Mouse (Mus musculus): ENCODE results near the gene Runx1. TPM values are rescaled to one million over a fixed set of nuclear protein-coding genes. Genes with fewer than 3 reads are reported as not detected.

Gene Runx1
- polyA plus RNA-seq, 1 experiment from 2014 or later: 0.30 TPM

DNA sequence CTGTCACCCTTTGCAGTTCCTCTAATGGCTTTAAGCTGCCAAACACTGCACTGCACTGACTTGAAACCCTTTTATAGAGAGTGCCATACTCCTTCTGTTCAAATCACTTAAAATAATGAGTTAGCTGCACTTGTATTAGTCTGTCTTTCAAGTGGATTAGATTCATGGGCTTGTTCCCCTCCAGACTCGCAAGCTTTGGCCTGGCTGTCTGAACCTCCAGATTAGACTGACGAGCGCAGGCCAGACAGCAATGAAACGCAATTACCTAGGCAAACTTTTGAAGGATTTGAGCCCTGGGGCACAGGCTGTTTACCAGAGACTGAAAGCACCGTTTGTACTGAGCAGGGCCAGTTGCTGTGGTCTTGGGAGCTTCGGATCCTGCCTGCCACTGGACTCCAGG is 198.7 kb downstream of the Runx1 start:
- H3K36me3 ChIP-seq (ENCODE audit: poor library complexity, severe bottlenecking): no peaks in the 10 kb centered on the region
- peaks cover 19% of the 10 kb centered on the region for H3K4me1 ChIP-seq
- no peak overlapping the region for H3K4me3 ChIP-seq
- peak; percentile 53; the same call in 1 of the 2 replicates for ATAC-seq
- no peaks in the 10 kb centered on the region for H3K9me3 ChIP-seq (replicated peaks)
- no peak overlapping the region for H3K27ac ChIP-seq
- H3K4me2 ChIP-seq: peak overlapping the region; percentile 11; the same call in 1 of the 2 replicates
- H3K9ac ChIP-seq: no peak overlapping the region
- WGBS: 8% methylated on average over 6 of the region's 6 CpGs
- H3K27me3 ChIP-seq: peaks cover 34% of the 10 kb centered on the region

DNA sequence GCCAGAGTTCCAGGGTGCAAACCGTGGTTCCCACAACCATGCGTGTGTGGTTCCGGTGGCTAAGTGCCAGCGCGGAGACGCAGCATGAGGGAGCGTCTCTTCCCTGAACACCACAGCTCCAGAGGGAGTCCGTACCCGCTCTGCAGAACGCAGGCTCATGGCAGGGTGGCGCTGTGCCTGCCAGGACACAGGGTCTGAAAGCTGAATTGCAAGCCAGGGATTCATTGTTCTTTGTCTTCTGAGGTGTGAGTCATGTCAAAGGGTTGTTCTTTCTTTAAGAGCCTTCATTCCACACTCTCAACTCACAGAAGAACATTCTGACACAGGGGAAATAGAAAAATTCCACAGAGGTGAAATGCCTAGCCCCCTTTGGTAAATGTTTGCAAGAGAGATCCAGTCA is 202.0 kb downstream of the Runx1 start:
- Histone ChIP-seq H3K9ac (no peak overlapping the region), H3K9me3 (replicated peaks) (no peaks in the 10 kb centered on the region), H3K27me3 (peaks cover 34% of the 10 kb centered on the region), H3K4me1 (peaks cover 17% of the 10 kb centered on the region), H3K27ac (no peak overlapping the region), H3K36me3 (ENCODE audit: poor library complexity, severe bottlenecking) (no peaks in the 10 kb centered on the region), H3K4me2 (no peak overlapping the region), H3K4me3 (no peak overlapping the region)
- ATAC-seq: no peak
- WGBS: 84% methylated on average over 11 of the region's 11 CpGs

DNA sequence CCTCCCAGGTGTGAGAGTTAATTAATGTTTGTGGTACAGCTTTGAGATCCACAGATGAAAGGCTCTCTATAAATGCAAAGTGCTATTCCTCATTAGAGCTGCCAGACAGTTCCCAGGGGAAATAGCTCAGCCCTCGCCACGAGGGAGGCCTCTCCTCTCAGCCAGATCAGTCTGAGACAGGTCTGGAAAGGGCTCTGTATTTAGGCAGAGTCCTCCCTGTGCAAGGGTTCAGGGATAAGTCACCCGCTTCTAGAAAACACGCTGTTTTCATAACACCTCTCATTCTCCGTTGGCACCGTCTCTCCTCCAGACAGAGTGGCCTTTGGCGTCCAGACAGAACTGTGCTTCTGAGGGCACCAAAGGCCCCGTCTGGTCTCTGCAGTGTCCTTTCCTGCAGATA is 204.1 kb downstream of the Runx1 start:
- H3K4me2 ChIP-seq: no peak overlapping the region
- H3K27ac ChIP-seq: no peak overlapping the region
- 59% methylated on average over 8 of the region's 8 CpGs for WGBS
- peaks cover 7% of the 10 kb centered on the region; the same call in 1 of the 2 replicates for H3K9me3 ChIP-seq (replicated peaks)
- no peak overlapping the region for H3K9ac ChIP-seq
- peaks cover 4% of the 10 kb centered on the region; the same call in 1 of the 2 replicates for H3K4me1 ChIP-seq
- no peaks in the 10 kb centered on the region for H3K36me3 ChIP-seq (ENCODE audit: poor library complexity, severe bottlenecking)
- H3K27me3 ChIP-seq: peaks cover 32% of the 10 kb centered on the region
- H3K4me3 ChIP-seq: no peak overlapping the region
- ATAC-seq: no peak

DNA sequence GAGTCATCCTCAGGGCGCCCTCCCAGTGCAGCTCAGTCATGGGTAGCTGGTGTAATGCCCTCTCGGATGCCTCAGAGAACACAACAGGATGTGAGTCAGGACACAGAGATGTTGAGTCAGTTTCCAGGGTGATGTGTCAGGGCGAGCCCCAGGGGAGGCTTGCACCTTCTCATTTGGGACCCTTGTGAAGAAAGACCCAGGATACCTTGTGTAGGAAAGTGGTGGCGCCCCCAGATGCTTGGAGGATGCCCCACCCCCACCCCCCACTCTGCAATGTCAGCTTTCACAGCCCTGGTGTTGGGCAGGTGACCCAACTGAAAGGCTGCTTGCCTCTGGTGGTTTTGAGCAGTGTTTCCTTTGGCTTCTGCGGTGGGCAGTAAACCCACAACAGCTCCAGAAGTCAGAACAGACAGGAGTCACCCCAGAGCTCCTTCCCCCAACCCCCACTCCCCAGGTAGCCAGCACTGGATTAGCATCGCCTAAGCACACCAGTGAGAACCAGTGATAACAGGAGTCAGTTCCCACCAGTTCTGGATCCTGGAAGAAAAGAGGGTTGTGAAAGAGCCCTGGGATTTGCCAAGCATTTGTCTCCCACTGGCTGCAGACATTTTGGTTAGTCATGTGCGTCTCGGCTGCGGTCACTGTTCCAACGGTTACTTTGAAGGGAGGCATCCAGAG is 205.0 kb downstream of the Runx1 start:
- no peaks in the 10 kb centered on the region for H3K4me1 ChIP-seq
- no peak for ATAC-seq
- peaks cover 7% of the 10 kb centered on the region; the same call in 1 of the 2 replicates for H3K9me3 ChIP-seq (replicated peaks)
- 64% methylated on average over 10 of the region's 10 CpGs for WGBS
- no peak overlapping the region for H3K4me3 ChIP-seq
- H3K9ac ChIP-seq: no peak overlapping the region
- no peak overlapping the region for H3K4me2 ChIP-seq
- H3K27ac ChIP-seq: no peak overlapping the region
- H3K27me3 ChIP-seq: peaks cover 26% of the 10 kb centered on the region
- H3K36me3 ChIP-seq (ENCODE audit: poor library complexity, severe bottlenecking): no peaks in the 10 kb centered on the region

DNA sequence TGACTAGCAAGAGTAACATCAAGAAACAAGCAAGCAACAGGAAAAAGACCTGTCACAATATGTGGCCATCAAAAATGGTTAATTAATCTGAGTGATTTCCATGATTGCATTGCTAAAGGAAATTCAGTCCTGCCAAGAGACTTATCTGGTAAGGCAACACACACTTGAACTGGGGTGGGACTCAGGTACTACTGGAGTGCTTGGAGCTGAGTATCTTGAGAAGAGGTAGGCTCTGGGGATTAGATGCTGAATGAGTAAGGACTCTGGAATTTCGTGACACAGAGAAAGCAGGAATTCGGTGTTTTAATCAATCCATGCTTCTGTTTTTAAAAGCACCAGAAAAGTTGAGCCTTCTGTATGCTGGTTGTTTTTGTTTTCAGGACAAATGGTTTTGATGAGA is 209.1 kb downstream of the Runx1 start:
- no peak overlapping the region for H3K9ac ChIP-seq
- H3K4me1 ChIP-seq: no peaks in the 10 kb centered on the region
- peaks cover 51% of the 10 kb centered on the region for H3K27me3 ChIP-seq
- ATAC-seq: no peak
- H3K27ac ChIP-seq: no peak overlapping the region
- no peaks in the 10 kb centered on the region for H3K36me3 ChIP-seq (ENCODE audit: poor library complexity, severe bottlenecking)
- peaks cover 7% of the 10 kb centered on the region; the same call in 1 of the 2 replicates for H3K9me3 ChIP-seq (replicated peaks)
- WGBS: 89% methylated on average over 2 of the region's 2 CpGs
- no peak overlapping the region for H3K4me2 ChIP-seq
- H3K4me3 ChIP-seq: no peak overlapping the region

DNA sequence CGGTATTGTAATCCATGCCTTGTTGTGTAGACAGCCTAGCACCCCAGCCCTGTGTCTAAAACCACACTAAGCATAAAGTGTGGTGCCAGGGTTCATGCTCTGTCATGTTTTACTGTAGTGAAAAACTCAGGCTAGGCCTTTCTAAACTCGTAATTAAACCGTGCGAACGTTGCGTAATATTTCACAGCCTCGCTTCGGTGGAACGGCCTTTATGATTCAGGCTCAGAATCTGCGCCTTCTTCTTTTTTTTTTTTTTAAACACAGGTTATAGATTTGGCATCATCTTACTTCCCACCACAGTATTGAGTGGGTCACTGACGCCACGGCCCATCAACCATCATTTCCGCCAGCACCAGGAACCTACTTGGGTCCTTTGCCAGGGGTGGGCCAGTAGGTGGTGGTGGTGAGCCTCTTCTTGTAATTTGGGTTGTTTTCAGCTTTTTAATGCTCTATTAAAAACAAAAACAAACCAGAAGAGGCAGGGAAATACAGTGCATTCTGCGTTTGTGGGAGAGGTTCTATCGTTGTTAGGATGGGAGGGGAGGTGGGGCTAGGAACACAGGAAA is 210.6 kb downstream of the Runx1 start:
- Histone ChIP-seq H3K27ac (no peak overlapping the region), H3K9me3 (replicated peaks) (peaks cover 7% of the 10 kb centered on the region; the same call in 1 of the 2 replicates), H3K4me2 (no peak overlapping the region), H3K4me3 (no peak overlapping the region), H3K4me1 (peaks cover 8% of the 10 kb centered on the region), H3K27me3 (peaks cover 54% of the 10 kb centered on the region), H3K9ac (no peak overlapping the region), H3K36me3 (ENCODE audit: poor library complexity, severe bottlenecking) (no peaks in the 10 kb centered on the region)
- no peak for ATAC-seq
- WGBS: 95% methylated on average over 15 of the region's 15 CpGs

DNA sequence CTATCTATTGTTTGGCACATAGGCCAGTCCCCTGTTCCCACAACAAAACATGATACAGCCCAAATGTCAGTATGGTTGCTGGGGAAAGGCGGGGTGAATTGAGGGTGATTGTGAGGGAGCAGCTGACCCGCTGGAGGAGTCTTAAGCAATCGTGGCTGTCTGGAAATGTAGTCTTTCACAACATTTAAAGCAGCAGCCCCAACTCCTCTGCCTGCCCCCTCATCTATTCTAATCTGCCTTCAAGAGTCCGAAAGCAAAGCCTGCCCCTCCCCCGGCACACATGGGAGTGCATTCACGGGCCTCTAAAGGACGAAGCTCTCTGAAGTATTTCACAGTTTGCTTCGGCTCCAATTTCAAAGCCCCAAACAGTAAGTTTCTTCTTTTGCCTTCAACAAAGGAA is 213.4 kb downstream of the Runx1 start:
- ATAC-seq: no peak
- H3K36me3 ChIP-seq (ENCODE audit: poor library complexity, severe bottlenecking): no peaks in the 10 kb centered on the region
- 28% methylated on average over 8 of the region's 8 CpGs for WGBS
- H3K4me3 ChIP-seq: no peak overlapping the region
- H3K4me1 ChIP-seq: peaks cover 33% of the 10 kb centered on the region
- no peak overlapping the region for H3K9ac ChIP-seq
- no peak overlapping the region for H3K27ac ChIP-seq
- no peak overlapping the region for H3K4me2 ChIP-seq
- peaks cover 74% of the 10 kb centered on the region for H3K27me3 ChIP-seq
- 0 out of 2 replicates have a peak, but pooled peaks cover 2% of the 10 kb centered on the region for H3K9me3 ChIP-seq (replicated peaks)

DNA sequence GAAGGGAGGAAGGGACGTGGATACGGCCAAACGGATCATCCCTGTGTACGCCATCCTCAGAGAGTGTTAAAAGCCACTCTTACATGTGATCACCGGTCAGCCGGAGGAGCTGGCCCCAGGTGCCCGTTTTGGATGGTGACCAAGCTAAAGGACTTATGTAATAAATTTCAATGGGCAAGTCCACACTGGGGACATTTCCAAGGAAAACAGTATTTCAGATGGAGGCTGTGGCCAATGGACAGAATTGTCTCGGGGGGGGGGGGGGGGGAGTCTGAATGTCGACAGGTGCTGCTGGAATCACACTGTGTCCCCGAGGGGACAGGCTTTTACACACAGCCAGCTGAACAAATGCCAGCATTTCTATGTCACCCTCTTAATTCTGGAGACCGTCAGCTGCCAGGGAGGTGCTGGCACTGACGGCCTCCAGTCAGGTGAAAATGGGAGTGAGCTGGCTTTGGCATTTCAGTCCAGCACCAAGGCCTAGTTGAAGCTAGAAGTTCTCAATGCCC is 214.3 kb downstream of the Runx1 start:
- H3K4me2 ChIP-seq: no peak overlapping the region
- no peaks in the 10 kb centered on the region for H3K9me3 ChIP-seq (replicated peaks)
- H3K4me3 ChIP-seq: no peak overlapping the region
- H3K4me1 ChIP-seq: peaks cover 39% of the 10 kb centered on the region
- no peaks in the 10 kb centered on the region for H3K36me3 ChIP-seq (ENCODE audit: poor library complexity, severe bottlenecking)
- H3K27me3 ChIP-seq: peaks cover 82% of the 10 kb centered on the region
- no peak overlapping the region for H3K9ac ChIP-seq
- H3K27ac ChIP-seq: no peak overlapping the region
- ATAC-seq: no peak
- 71% methylated on average over 12 of the region's 12 CpGs for WGBS

DNA sequence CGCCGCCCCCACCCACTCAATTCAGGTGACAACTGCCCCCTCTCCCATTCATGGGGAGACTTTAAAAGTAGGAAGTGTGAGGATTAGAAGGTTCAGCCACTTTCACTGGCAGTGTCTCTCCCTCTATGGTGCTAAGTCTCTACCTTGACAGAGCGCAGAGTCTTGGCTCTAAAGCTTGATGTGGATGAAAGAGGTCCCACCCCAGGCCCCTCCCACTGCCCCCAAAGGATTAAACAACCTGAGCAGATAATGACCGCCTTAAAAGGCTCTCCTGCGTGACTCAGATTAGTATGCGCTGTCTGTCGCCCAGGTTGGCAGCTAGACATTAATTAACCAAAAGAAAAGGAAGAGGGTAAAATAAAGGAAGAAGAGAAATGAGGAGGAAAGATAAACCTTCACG is 215.5 kb downstream of the Runx1 start:
- 10% methylated on average over 8 of the region's 8 CpGs for WGBS
- Histone ChIP-seq H3K9ac (no peak overlapping the region), H3K4me3 (no peak overlapping the region), H3K4me1 (peaks cover 44% of the 10 kb centered on the region), H3K27ac (peak overlapping the region; percentile 52), H3K9me3 (replicated peaks) (no peaks in the 10 kb centered on the region), H3K36me3 (ENCODE audit: poor library complexity, severe bottlenecking) (no peaks in the 10 kb centered on the region), H3K27me3 (peaks cover 89% of the 10 kb centered on the region), H3K4me2 (no peak overlapping the region)
- no peak for ATAC-seq

DNA sequence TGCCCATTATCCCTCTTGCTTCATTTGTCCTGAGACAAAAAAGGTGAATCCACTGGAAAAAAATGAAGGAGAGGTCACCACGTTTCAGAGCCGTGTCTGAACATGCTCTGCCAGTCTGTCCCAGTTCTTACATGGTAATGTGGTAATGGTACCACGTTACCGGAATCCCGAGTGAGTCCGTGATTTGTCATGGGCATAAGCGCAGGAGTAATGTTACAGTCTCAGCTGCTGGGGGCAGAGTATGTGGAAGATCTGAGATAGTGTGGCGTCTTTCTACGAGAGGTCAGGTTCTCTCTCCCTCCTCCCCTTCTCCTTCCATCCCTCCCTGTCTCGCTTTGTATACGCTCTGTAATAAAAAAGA is 216.3 kb downstream of the Runx1 start:
- Histone ChIP-seq H3K27me3 (peaks cover 90% of the 10 kb centered on the region), H3K9ac (no peak overlapping the region), H3K27ac (0 out of 2 replicates have a peak overlapping the region, but pooled peaks have one; percentile 32), H3K4me1 (peaks cover 46% of the 10 kb centered on the region), H3K36me3 (ENCODE audit: poor library complexity, severe bottlenecking) (no peaks in the 10 kb centered on the region), H3K9me3 (replicated peaks) (no peaks in the 10 kb centered on the region), H3K4me3 (no peak overlapping the region), H3K4me2 (no peak overlapping the region)
- 41% methylated on average over 11 of the region's 11 CpGs for WGBS
- no peak for ATAC-seq

DNA sequence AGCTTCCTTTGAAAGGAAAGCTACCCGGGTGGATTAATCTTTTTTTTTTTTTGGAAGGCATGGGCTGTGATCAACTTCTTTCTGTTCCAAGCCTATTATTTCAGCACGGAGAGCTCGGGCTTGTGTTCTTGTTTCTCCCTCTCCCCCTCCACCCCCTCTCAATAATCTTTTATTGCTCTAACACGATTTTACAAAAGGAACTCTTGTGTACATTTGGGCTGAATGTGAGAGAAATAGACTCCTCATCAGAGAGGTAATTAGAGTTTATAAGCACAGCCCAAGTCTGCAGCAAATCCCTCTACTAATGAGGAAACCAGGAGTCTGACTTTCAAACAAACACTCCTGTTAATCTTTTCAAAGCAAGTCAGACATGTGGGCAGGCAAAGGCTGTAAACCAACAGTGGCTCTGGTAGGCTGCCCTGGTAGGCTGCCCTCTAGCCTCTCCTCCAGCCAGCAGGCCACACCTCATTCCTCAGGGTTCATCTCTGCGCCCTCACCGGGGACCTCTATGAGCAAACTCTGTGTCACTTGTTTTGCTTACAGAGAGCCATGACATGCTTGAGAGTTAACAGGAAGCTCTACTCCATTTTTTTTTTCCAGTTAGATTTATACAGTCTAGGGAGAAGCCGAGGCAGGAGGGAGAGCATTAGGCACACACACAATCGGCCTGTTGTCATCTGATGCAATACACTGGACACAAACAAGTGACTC is 216.8 kb downstream of the Runx1 start:
- peak; percentile 37; the same call in 1 of the 2 replicates for ATAC-seq
- Histone ChIP-seq H3K36me3 (ENCODE audit: poor library complexity, severe bottlenecking) (no peaks in the 10 kb centered on the region), H3K9me3 (replicated peaks) (no peaks in the 10 kb centered on the region), H3K9ac (no peak overlapping the region), H3K27ac (0 out of 2 replicates have a peak overlapping the region, but pooled peaks have one; percentile 32), H3K4me3 (no peak overlapping the region), H3K4me1 (peaks cover 46% of the 10 kb centered on the region), H3K27me3 (peaks cover 90% of the 10 kb centered on the region), H3K4me2 (peak overlapping the region; percentile 41)
- WGBS: under 1% methylated on average over 8 of the region's 8 CpGs
